ENCODE assay signal across 11 mouse cellular contexts in the genomic region with DNA sequence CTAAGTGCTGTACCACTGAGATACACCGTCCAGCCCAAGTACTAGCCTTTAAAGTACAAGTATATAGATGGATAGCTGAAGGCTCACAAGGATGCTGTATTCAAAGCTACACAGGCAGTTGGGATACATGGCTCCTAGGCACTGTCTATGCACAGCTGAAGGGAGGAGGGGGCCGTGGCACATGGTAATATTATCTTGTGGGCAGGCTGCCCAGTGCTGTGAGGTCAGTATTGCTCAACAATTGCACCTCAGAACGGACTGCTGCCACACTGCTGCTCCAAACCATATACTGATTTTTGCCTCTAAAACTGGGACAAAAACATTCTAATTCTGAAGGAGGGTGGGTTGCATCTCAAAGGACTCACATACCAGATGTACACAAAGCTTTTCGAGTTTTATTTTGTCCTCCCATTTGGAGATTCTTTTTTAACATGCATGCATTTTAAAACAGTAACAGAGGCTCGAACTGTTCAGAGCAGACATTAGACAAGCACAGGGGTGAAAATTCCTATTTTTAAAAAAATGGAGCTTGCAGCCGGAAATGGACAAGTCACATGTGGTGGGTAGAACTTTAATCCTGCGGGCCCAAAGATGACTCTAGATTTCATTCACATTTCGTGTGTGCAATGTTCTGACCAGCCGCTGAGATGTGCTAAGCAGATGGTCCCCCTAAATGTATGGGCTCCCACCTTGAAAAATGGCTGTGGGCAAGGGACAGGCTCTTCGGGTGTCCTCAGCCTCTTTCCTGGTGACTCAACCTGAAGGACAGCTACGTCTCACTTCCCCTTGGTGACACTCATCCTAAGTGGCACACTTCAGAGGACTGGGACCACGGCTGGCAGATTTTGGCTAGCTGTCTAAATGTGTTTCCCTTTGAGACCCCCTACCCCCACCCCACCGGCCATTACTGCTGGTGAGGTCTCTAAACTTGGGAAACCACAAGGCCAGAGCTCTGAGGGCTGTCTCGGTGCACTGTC. TPM values are rescaled to one million over a fixed set of nuclear protein-coding genes. Genes with fewer than 3 reads are reported as not detected.
A peak's percentile ranks its signal among the peaks of the same experiment; 100 is the strongest.
DNase-seq lines count a peak whose midpoint lies in the region; ATAC-seq and TF ChIP-seq lines count a peak whose summit lies in the region.
"Had no signal": no experiment of that assay in that cellular context is flagged by ENCODE, and none has a peak within 500 bp of the region (broad histone marks: within the 10 kb centered on the region; RNA-seq: fewer than 3 reads in every experiment).

No protein-coding gene starts in this region.

- 0 out of 2 replicates have a peak, but pooled peaks have one; percentile 19 for TF ChIP-seq POLR2A in CH12.LX (IDR thresholded peaks at IDR 0.05; ENCODE audit: low read depth, low read length)

- 83% methylated on average over 14 of the region's 14 CpGs for WGBS in limb, embryonic 15.5 days
- 87% methylated on average over 14 of the region's 14 CpGs for WGBS in forebrain, embryonic 16.5 days
- WGBS in neural tube, embryonic 15.5 days: 91% methylated on average over 14 of the region's 14 CpGs

- peak overlapping the region; percentile 42 for H3K9ac ChIP-seq in CH12.LX (ENCODE audit: insufficient read depth, low read depth)
- H3K9ac ChIP-seq in limb, embryonic 15.5 days: no peak overlapping the region
- no peak overlapping the region for H3K9ac ChIP-seq in forebrain, embryonic 16.5 days (replicated peaks; ENCODE audit: low read depth, low read length)
- no peak overlapping the region for H3K9ac ChIP-seq in neural tube, embryonic 15.5 days (replicated peaks)
- H3K9ac ChIP-seq: liver, embryonic 15.5 days had no signal

- no peak for TF ChIP-seq CTCF in CH12.LX (conservative IDR thresholded peaks at IDR 0.05 in 1 of 2, IDR thresholded peaks at IDR 0.05 in 1 of 2; ENCODE audit: low read depth in 2 of 2, low read length in 2 of 2)

- peak overlapping the region; percentile 55 for H3K27ac ChIP-seq in CH12.LX (ENCODE audit: insufficient read depth, low read depth)
- H3K27ac ChIP-seq in limb, embryonic 15.5 days: peak overlapping the region; percentile 18; the same call in 1 of the 2 replicates
- H3K27ac ChIP-seq in forebrain, embryonic 16.5 days (ENCODE audit: low read length): no peak overlapping the region; the same call in 1 of the 2 replicates
- H3K27ac ChIP-seq in neural tube, embryonic 15.5 days (replicated peaks): no peak overlapping the region
- H3K27ac ChIP-seq: liver, embryonic 15.5 days had no signal

- TF ChIP-seq EP300 in CH12.LX (IDR thresholded peaks at IDR 0.05; ENCODE audit: low read length): peak; percentile 80

- ATAC-seq in limb, embryonic 15.5 days (ENCODE audit: insufficient number of reproducible peaks, low FRiP score, low TSS enrichment, low read depth): 0 out of 2 replicates have a peak, but pooled peaks have one; percentile 27
- no peak for ATAC-seq in forebrain, embryonic 16.5 days
- ATAC-seq in neural tube, embryonic 15.5 days (ENCODE audit: low FRiP score): no peak

- TF ChIP-seq RAD21 in CH12.LX (IDR thresholded peaks at IDR 0.05; ENCODE audit: low read depth, low read length): no peak

- dilution Hi-C loops in CH12.LX (cut with MboI; ENCODE audit: extremely low pct_ligation_motif_present, extremely low pct_unique_long_range_greater_than_20kb, low sequenced_read_pairs): no loop called here

- H3K4me1 ChIP-seq in CH12.LX (ENCODE audit: control insufficient read depth in 1 of 2, insufficient read depth in 2 of 2): peaks cover 19 to 48% of the 10 kb centered on the region in 2 experiments
- no peaks in the 10 kb centered on the region for H3K4me1 ChIP-seq in limb, embryonic 15.5 days
- no peaks in the 10 kb centered on the region for H3K4me1 ChIP-seq in forebrain, embryonic 16.5 days (replicated peaks; ENCODE audit: control insufficient read depth, insufficient read depth, low read length)
- H3K4me1 ChIP-seq in neural tube, embryonic 15.5 days: peaks cover 5% of the 10 kb centered on the region; the same call in 1 of the 2 replicates

- H3K4me3 ChIP-seq in CH12.LX (replicated peaks in 1 of 3; ENCODE audit: low read depth in 2 of 3, low read length in 2 of 3, poor library complexity in 1 of 3): no peak overlapping the region
- H3K4me3 ChIP-seq in limb, embryonic 15.5 days: no peak overlapping the region
- no peak overlapping the region for H3K4me3 ChIP-seq in forebrain, embryonic 16.5 days (replicated peaks; ENCODE audit: low read length)
- no peak overlapping the region for H3K4me3 ChIP-seq in neural tube, embryonic 15.5 days (replicated peaks)
- H3K4me3 ChIP-seq: liver, embryonic 15.5 days had no signal

- H3K36me3 ChIP-seq in CH12.LX (replicated peaks in 1 of 2; ENCODE audit: control insufficient read depth in 1 of 2, insufficient read depth in 1 of 2, low read length in 1 of 2): peaks cover 49 to 83% of the 10 kb centered on the region in 2 experiments
- peaks cover 71% of the 10 kb centered on the region for H3K36me3 ChIP-seq in limb, embryonic 15.5 days
- peaks cover 19% of the 10 kb centered on the region for H3K36me3 ChIP-seq in forebrain, embryonic 16.5 days (ENCODE audit: control insufficient read depth, insufficient read depth)
- peaks cover 71% of the 10 kb centered on the region for H3K36me3 ChIP-seq in neural tube, embryonic 15.5 days

- DNase-seq in kidney, postnatal 10 days: peak; percentile 35
- no peak for DNase-seq in kidney, adult 9 months
- DNase-seq in CH12.LX (ENCODE audit: extremely low read depth): no peak
- peak; percentile 71 for DNase-seq in adrenal gland, postnatal 25 days
- no peak for DNase-seq in cerebellum, adult 11-12 months
- DNase-seq: cerebellum, adult 18-20 months; kidney, postnatal 14 days had no signal

- H3K27me3 ChIP-seq in CH12.LX (replicated peaks): no peaks in the 10 kb centered on the region
- H3K27me3 ChIP-seq in limb, embryonic 15.5 days: no peaks in the 10 kb centered on the region
- H3K27me3 ChIP-seq in forebrain, embryonic 16.5 days (replicated peaks; ENCODE audit: control insufficient read depth, insufficient read depth, low read length): no peaks in the 10 kb centered on the region
- no peaks in the 10 kb centered on the region for H3K27me3 ChIP-seq in neural tube, embryonic 15.5 days (replicated peaks)
- H3K27me3 ChIP-seq: liver, embryonic 15.5 days had no signal

- peak overlapping the region; percentile 39 for H3K4me2 ChIP-seq in CH12.LX (ENCODE audit: insufficient read depth, low read depth, poor library complexity, severe bottlenecking)
- no peak overlapping the region for H3K4me2 ChIP-seq in limb, embryonic 15.5 days
- H3K4me2 ChIP-seq in forebrain, embryonic 16.5 days (ENCODE audit: low read length): no peak overlapping the region
- H3K4me2 ChIP-seq in neural tube, embryonic 15.5 days: no peak overlapping the region
- H3K4me2 ChIP-seq: liver, embryonic 15.5 days had no signal

- in situ Hi-C loops in CH12.LX (cut with MboI; ENCODE audit: low pct_ligation_motif_present, low pct_unique_long_range_greater_than_20kb, low sequenced_read_pairs): no loop called here

- no peaks in the 10 kb centered on the region for H3K79me2 ChIP-seq in CH12.LX (replicated peaks; ENCODE audit: control insufficient read depth, extremely low read depth, insufficient read depth, poor library complexity, severe bottlenecking)

- H3K9me3 ChIP-seq in CH12.LX (replicated peaks; ENCODE audit: low read length): peaks cover 4% of the 10 kb centered on the region
- H3K9me3 ChIP-seq in limb, embryonic 15.5 days: no peaks in the 10 kb centered on the region
- H3K9me3 ChIP-seq in forebrain, embryonic 16.5 days (ENCODE audit: control insufficient read depth, low read length): no peaks in the 10 kb centered on the region
- H3K9me3 ChIP-seq in neural tube, embryonic 15.5 days (replicated peaks): no peaks in the 10 kb centered on the region
- H3K9me3 ChIP-seq: liver, embryonic 15.5 days had no signal

RNA-seq across cellular contexts. Expression of a gene that starts 11.9 kb away (rescaled TPM):
- total RNA-seq in CH12.LX (2012; rRNA removed) (863 and 969 TPM in 2 replicates), CH12.LX (2014; rRNA removed) (1,070 and 1,251 TPM in 2 replicates)
- polyA plus RNA-seq in CH12.LX (2012; ENCODE audit: insufficient read length, low read depth): 560 and 594 TPM in 2 replicates
- 216 and 226 TPM in 2 replicates for total RNA-seq in adrenal gland, postnatal 25 days (2021)
- polyA plus RNA-seq in limb, embryonic 15.5 days (2015; fragmentation: Nextera tagmentation; extraction: Ambion mirVana): 413 and 414 TPM in 2 replicates
- 403 and 431 TPM in 2 replicates for polyA plus RNA-seq in forebrain, embryonic 16.5 days (2015; fragmentation: Nextera tagmentation; extraction: Ambion mirVana)
- 458 and 459 TPM in 2 replicates for polyA plus RNA-seq in neural tube, embryonic 15.5 days (2015; fragmentation: Nextera tagmentation; extraction: Ambion mirVana)

RNA-seq across cellular contexts. Expression of a gene that starts 14.8 kb away (rescaled TPM):
- total RNA-seq in CH12.LX (2012; rRNA removed) (5.6 and 7.9 TPM in 2 replicates), CH12.LX (2014; rRNA removed) (0.81 and 0.99 TPM in 2 replicates)
- polyA plus RNA-seq in CH12.LX (2012; ENCODE audit: insufficient read length, low read depth): 16.3 and 19.5 TPM in 2 replicates
- total RNA-seq in adrenal gland, postnatal 25 days (2021): 27.0 and 36.1 TPM in 2 replicates
- polyA plus RNA-seq in limb, embryonic 15.5 days (2015; fragmentation: Nextera tagmentation; extraction: Ambion mirVana): 13.1 and 14.7 TPM in 2 replicates
- 14.8 and 19.8 TPM in 2 replicates for polyA plus RNA-seq in forebrain, embryonic 16.5 days (2015; fragmentation: Nextera tagmentation; extraction: Ambion mirVana)
- 17.6 and 17.7 TPM in 2 replicates for polyA plus RNA-seq in neural tube, embryonic 15.5 days (2015; fragmentation: Nextera tagmentation; extraction: Ambion mirVana)

RNA-seq across cellular contexts. Expression of a gene that starts 29.4 kb away (rescaled TPM):
- total RNA-seq in CH12.LX (2012; rRNA removed): 28.7 and 30.8 TPM in 2 replicates
- total RNA-seq in CH12.LX (2014; rRNA removed): 20.3 and 23.3 TPM in 2 replicates
- polyA plus RNA-seq in CH12.LX (2012; ENCODE audit: insufficient read length, low read depth): 35.4 and 44.0 TPM in 2 replicates
- total RNA-seq in adrenal gland, postnatal 25 days (2021): 28.7 and 30.7 TPM in 2 replicates
- 1.7 and 2.2 TPM in 2 replicates for polyA plus RNA-seq in limb, embryonic 15.5 days (2015; fragmentation: Nextera tagmentation; extraction: Ambion mirVana)
- polyA plus RNA-seq in forebrain, embryonic 16.5 days (2015; fragmentation: Nextera tagmentation; extraction: Ambion mirVana): 4.1 and 4.7 TPM in 2 replicates
- polyA plus RNA-seq in neural tube, embryonic 15.5 days (2015; fragmentation: Nextera tagmentation; extraction: Ambion mirVana): 3.8 and 5.0 TPM in 2 replicates

RNA-seq across cellular contexts. Expression of a gene that starts 29.4 kb away (rescaled TPM):
- total RNA-seq in CH12.LX (2012; rRNA removed) (141 and 157 TPM in 2 replicates), CH12.LX (2014; rRNA removed) (63.8 and 66.1 TPM in 2 replicates)
- polyA plus RNA-seq in CH12.LX (2012; ENCODE audit: insufficient read length, low read depth): 169 and 221 TPM in 2 replicates
- total RNA-seq in adrenal gland, postnatal 25 days (2021): 164 and 166 TPM in 2 replicates
- 13.5 and 18.6 TPM in 2 replicates for polyA plus RNA-seq in limb, embryonic 15.5 days (2015; fragmentation: Nextera tagmentation; extraction: Ambion mirVana)
- polyA plus RNA-seq in forebrain, embryonic 16.5 days (2015; fragmentation: Nextera tagmentation; extraction: Ambion mirVana): 14.6 and 15.4 TPM in 2 replicates
- 46.9 and 50.1 TPM in 2 replicates for polyA plus RNA-seq in neural tube, embryonic 15.5 days (2015; fragmentation: Nextera tagmentation; extraction: Ambion mirVana)

RNA-seq across cellular contexts. Expression of a gene that starts 51.3 kb away (rescaled TPM):
- total RNA-seq in CH12.LX (2012; rRNA removed): 16.7 and 17.3 TPM in 2 replicates
- 19.3 and 19.6 TPM in 2 replicates for total RNA-seq in CH12.LX (2014; rRNA removed)
- 21.5 and 21.7 TPM in 2 replicates for polyA plus RNA-seq in CH12.LX (2012; ENCODE audit: insufficient read length, low read depth)
- 19.5 and 22.6 TPM in 2 replicates for total RNA-seq in adrenal gland, postnatal 25 days (2021)
- polyA plus RNA-seq in limb, embryonic 15.5 days (2015; fragmentation: Nextera tagmentation; extraction: Ambion mirVana): 17.3 and 19.1 TPM in 2 replicates
- polyA plus RNA-seq in forebrain, embryonic 16.5 days (2015; fragmentation: Nextera tagmentation; extraction: Ambion mirVana): 17.1 and 19.5 TPM in 2 replicates
- polyA plus RNA-seq in neural tube, embryonic 15.5 days (2015; fragmentation: Nextera tagmentation; extraction: Ambion mirVana): 16.2 and 16.4 TPM in 2 replicates

Comparison
In these comparisons a context has a peak if more than half of its experiments do, and no peak if none do; other contexts are left out.
1. DNase-seq: peak in kidney, postnatal 10 days (single experiment) and adrenal gland, postnatal 25 days (single experiment); none in kidney, adult 9 months (single experiment), CH12.LX (single experiment) and cerebellum, adult 11-12 months (single experiment).
2. H3K27ac ChIP-seq: peak in CH12.LX (single experiment) and limb, embryonic 15.5 days (single experiment); none in forebrain, embryonic 16.5 days (single experiment) and neural tube, embryonic 15.5 days (single experiment).